Mouse (Mus musculus) limb, embryonic 12.5 days (tissue): Measurements from ENCODE around the gene Gm20605. TPM values are rescaled to one million over a fixed set of nuclear protein-coding genes. Genes with fewer than 3 reads are reported as not detected.

Source experiments
- ATAC-seq: fragments of 200-750 bp; cut with Nextera tagmentation; 2 replicates; pipeline ENCODE4 v1.8.0; 2017; ENCODE audit warnings: low read depth, moderate TSS enrichment; ENCODE audit not compliant: insufficient number of reproducible peaks, insufficient read depth, low FRiP score, low TSS enrichment
- H3K27ac ChIP-seq: fragments of 300-500 bp; sonication (generic); 2 replicates; pipeline ENCODE4 v1.5.1; 2016; ENCODE audit warnings: mild to moderate bottlenecking, moderate library complexity
- H3K27me3 ChIP-seq: fragments of 300-500 bp; sonication (generic); 2 replicates; pipeline ENCODE4 v1.6.1; 2016; ENCODE audit warnings: mild to moderate bottlenecking, moderate library complexity
- H3K36me3 ChIP-seq: fragments of 300-500 bp; sonication (generic); 2 replicates; pipeline ENCODE4 v1.6.1; 2016; ENCODE audit warnings: mild to moderate bottlenecking, moderate library complexity
- H3K4me1 ChIP-seq: fragments of 300-500 bp; sonication (generic); replicated peaks from 2 replicates; pipeline ENCODE4 v1.6.1; 2016
- H3K4me2 ChIP-seq: fragments of 300-500 bp; sonication (generic); 2 replicates; pipeline ENCODE4 v1.6.1; 2016; ENCODE audit warnings: mild to moderate bottlenecking, moderate library complexity
- H3K4me3 ChIP-seq: fragments of 300-500 bp; sonication (generic); replicated peaks from 2 replicates; pipeline ENCODE4 v1.5.1; 2016; ENCODE audit warnings: mild to moderate bottlenecking
- H3K9ac ChIP-seq: fragments of 300-500 bp; sonication (generic); replicated peaks from 2 replicates; pipeline ENCODE4 v1.6.1; 2016; ENCODE audit warnings: mild to moderate bottlenecking, moderate library complexity
- H3K9me3 ChIP-seq: fragments of 300-500 bp; sonication (generic); 2 replicates; pipeline ENCODE4 v1.6.1; 2016; ENCODE audit warnings: mild to moderate bottlenecking, moderate library complexity
- WGBS: fragments of 180-500 bp; shearing (Covaris S2); methylation state at CpG from one replicate; pipeline ENCODE4 v1.1.7; 2016; 5-methylcytosine and 5-hydroxymethylcytosine counted together
- polyA plus RNA-seq: library from polyadenylated mRNA; unstranded; fragments of >200 nt; fragmentation: Nextera tagmentation; extraction: Ambion mirVana; gene quantifications from 2 replicates; pipeline ENCODE4 v1.2.1, GENCODE M21; 2016

The Gm20605 gene
- polyA plus RNA-seq, 1 experiment from 2014 or later, result 9.7 TPM

- Histone ChIP-seq H3K9ac (no peak overlapping the region), H3K9me3 (no peaks in the 10 kb centered on the region), H3K27me3 (no peaks in the 10 kb centered on the region), H3K4me2 (no peak overlapping the region), H3K4me3 (no peak overlapping the region), H3K4me1 (no peaks in the 10 kb centered on the region), H3K36me3 (no peaks in the 10 kb centered on the region), H3K27ac (no peak overlapping the region)
- ATAC-seq, result no peak
- 66% methylated on average over 9 of the region's 9 CpGs for WGBS
These were observed 61.6 kb downstream of the Gm20605 start for GRCm38 (mm10) chr5:137690531-137690930.

GRCm38 (mm10) chr5:137691881-137692280 is 62.9 kb downstream of the Gm20605 start:
- no peaks in the 10 kb centered on the region for H3K27me3 ChIP-seq
- no peaks in the 10 kb centered on the region for H3K9me3 ChIP-seq
- WGBS, result 53% methylated on average over 1 of the region's 1 CpGs
- no peaks in the 10 kb centered on the region for H3K36me3 ChIP-seq
- no peak overlapping the region for H3K4me2 ChIP-seq
- H3K9ac ChIP-seq, result no peak overlapping the region
- no peaks in the 10 kb centered on the region for H3K4me1 ChIP-seq
- no peak for ATAC-seq
- no peak overlapping the region for H3K27ac ChIP-seq
- no peak overlapping the region for H3K4me3 ChIP-seq

Other genes starting within 250 kb of the Gm20605 start
- 0.04 and 0.08 TPM in 2 replicates for gene Zan, start 152.1 kb upstream of the Gm20605 start, polyA plus RNA-seq
- gene Pop7, start 126.7 kb upstream of the Gm20605 start, polyA plus RNA-seq, result 48.0 and 52.7 TPM in 2 replicates
- gene Gigyf1, start 110.6 kb upstream of the Gm20605 start, polyA plus RNA-seq, result 17.0 and 17.7 TPM in 2 replicates
- 0.71 TPM in 1 of 2 replicates, not detected in the other for gene Epo, start 95.9 kb upstream of the Gm20605 start, polyA plus RNA-seq
- 337 and 349 TPM in 2 replicates for gene Gnb2, start 95.7 kb upstream of the Gm20605 start, polyA plus RNA-seq
- gene Actl6b, start 75.7 kb upstream of the Gm20605 start, polyA plus RNA-seq, result 0.68 TPM in 1 of 2 replicates, not detected in the other
- gene Tfr2, start 59.3 kb upstream of the Gm20605 start, polyA plus RNA-seq, result 0.60 and 0.68 TPM in 2 replicates
- gene Mospd3, start 28.1 kb upstream of the Gm20605 start, polyA plus RNA-seq, result 21.1 and 28.5 TPM in 2 replicates
- 128 and 135 TPM in 2 replicates for gene Pcolce, start 15.4 kb upstream of the Gm20605 start, polyA plus RNA-seq
- gene Fbxo24, start 173 bp upstream of the Gm20605 start, polyA plus RNA-seq, result 0.20 and 0.31 TPM in 2 replicates
- gene Lrch4, start 54 bp upstream of the Gm20605 start, polyA plus RNA-seq, result 36.0 and 37.6 TPM in 2 replicates
- 8.0 and 9.7 TPM in 2 replicates for gene Sap25, start 12.2 kb downstream of the Gm20605 start, polyA plus RNA-seq
- 0.20 and 0.64 TPM in 2 replicates for gene Irs3, start 16.5 kb downstream of the Gm20605 start, polyA plus RNA-seq
- gene Agfg2, start 55.6 kb downstream of the Gm20605 start, polyA plus RNA-seq, result 22.8 and 23.1 TPM in 2 replicates
- gene Nyap1, start 112.4 kb downstream of the Gm20605 start, polyA plus RNA-seq, result 3.8 and 4.5 TPM in 2 replicates
- 127 and 128 TPM in 2 replicates for gene Tsc22d4, start 116.6 kb downstream of the Gm20605 start, polyA plus RNA-seq
- 47.6 and 52.1 TPM in 2 replicates for gene Ppp1r35, start 149.7 kb downstream of the Gm20605 start, polyA plus RNA-seq
- gene Mepce, start 158.5 kb downstream of the Gm20605 start, polyA plus RNA-seq, result 12.5 and 14.2 TPM in 2 replicates
- gene Zcwpw1, start 158.6 kb downstream of the Gm20605 start, polyA plus RNA-seq, result 28.9 and 29.9 TPM in 2 replicates
- 0.14 and 0.22 TPM in 2 replicates for gene Pilra, start 207.1 kb downstream of the Gm20605 start, polyA plus RNA-seq
- not detected in 2 replicates for gene Pilrb1, start 228.9 kb downstream of the Gm20605 start, polyA plus RNA-seq
- not detected in 2 replicates for gene Pilrb2, start 242.6 kb downstream of the Gm20605 start, polyA plus RNA-seq